Mouse (Mus musculus) heart, postnatal 0 days (tissue): ENCODE measurements around the gene Kcnmb4.

Experiments
- CTCF ChIP-seq: IDR thresholded peaks from 2 replicates; pipeline ENCODE4 v1.5.1; 2016; ENCODE audit warnings: antibody characterized with exemption, control low read depth, low read depth
- EP300 ChIP-seq: IDR thresholded peaks from 2 replicates; pipeline ENCODE4 v1.6.1; 2016; ENCODE audit warnings: antibody characterized with exemption, low read depth

DNA sequence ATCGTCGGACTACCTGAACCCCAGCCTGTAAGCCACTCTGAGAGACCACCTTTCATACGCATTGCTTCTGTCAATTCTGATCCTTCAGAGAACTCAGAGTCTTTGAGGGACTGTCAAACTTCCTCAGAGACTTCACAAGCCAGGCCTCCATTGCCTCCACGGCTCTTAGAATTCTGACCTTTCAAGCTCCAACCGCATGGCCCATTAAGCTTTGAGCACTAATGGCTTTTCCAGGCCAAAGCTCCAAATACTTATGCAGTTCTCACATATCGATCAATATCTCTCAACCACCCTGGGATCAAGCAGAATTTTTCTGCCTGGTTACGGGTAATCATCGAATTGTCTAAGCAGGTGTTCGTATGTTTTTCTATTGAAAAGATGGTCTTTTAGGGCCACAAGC lies 12.2 kb downstream of the Kcnmb4 start:
- TF ChIP-seq CTCF (no peak), EP300 (no peak)
